Mouse (Mus musculus) kidney, postnatal 14 days (tissue): ENCODE results near the gene Gm17019.
"Not testable (repeated sequence)": the region's sequence is repeated elsewhere in the genome, so short reads cannot be mapped to it uniquely, and the experiment has no call there.

Experiments used
- DNase-seq: peaks from one replicate; pipeline ENCODE4 v3.0.0; 2022; ENCODE audit warnings: mixed read lengths

The Gm17019 gene

DNA sequence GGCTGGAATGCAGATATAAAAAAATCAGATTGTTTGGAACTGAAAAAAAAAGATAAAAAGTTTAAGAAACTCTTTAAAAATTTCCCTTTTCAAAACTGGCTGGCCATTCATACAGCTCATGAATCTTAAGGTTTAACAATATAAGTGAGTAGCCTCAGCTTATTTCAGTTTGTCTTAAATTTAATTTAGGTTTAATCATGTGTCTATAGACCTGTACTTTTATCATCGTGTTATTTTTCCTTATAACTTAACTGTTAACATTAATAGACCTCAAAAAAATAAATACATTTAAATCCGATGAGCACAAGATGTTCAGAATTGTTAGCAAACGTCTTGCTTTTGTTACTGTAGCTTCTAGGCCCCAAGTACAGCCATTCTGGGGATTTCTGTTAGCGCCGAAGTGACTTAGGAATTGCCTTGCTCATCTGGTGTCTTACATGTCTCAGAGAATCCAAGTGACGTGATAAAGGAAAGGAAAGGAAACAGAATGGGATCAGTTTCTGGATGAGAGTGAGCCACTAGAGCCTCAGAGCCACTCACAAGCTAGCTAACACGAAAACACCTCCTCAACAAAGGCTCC lies 36.0 kb downstream of the Gm17019 start:
- DNase-seq: not testable (repeated sequence)

DNA sequence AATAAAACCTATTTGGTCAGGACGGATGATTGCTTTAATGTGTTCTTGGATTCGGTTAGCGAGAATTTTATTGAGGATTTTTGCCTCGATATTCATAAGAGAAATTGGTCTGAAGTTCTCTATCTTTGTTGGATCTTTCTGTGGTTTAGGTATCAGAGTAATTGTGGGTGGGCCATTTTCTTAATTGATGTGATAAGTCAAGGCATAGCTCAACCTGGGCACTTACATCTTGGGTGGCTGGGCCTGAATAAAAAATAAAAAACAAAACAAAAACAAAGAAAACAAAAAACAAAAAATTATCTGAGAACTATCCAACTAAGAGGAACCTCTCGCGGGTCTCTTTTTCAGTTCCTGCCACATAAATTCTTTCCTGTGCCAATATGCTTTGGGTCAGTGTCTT lies 38.7 kb downstream of the Gm17019 start:
- DNase-seq: not testable (repeated sequence)

DNA sequence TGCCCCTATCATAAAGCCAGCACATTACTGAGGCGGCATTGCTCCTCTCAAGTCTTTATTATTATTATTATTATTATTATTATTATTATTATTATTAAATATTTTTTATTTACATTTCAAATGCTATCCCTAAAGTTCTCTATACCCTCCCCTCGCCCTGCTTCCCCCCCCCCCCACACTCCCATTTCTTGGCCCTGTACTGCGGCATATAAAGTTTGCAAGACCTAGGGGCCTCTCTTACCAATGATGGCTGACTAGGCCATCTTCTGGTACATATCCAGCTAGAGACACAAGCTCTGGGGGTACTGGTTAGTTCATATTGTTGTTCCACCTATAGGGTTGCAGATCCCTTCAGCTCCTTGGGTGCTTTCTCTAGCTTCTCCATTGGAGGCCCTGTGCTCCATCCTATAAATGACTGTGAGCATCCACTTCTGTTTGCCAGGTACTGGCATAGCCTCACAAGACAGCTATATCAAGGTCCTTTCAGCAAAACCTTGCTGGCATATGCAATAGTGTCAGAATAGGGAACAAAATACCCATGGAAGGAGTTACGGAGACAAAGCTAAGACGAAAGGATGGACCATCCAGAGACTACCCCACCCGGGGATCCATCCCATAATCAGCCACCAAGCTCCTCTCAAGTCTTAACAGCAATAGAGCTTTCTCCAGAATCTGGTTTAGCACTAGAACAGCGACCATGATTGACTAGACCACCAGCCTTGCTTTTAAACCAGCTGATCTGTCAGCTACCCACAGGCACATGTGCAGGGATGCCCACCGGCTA lies 42.2 kb downstream of the Gm17019 start:
- not testable (repeated sequence) for DNase-seq

DNA sequence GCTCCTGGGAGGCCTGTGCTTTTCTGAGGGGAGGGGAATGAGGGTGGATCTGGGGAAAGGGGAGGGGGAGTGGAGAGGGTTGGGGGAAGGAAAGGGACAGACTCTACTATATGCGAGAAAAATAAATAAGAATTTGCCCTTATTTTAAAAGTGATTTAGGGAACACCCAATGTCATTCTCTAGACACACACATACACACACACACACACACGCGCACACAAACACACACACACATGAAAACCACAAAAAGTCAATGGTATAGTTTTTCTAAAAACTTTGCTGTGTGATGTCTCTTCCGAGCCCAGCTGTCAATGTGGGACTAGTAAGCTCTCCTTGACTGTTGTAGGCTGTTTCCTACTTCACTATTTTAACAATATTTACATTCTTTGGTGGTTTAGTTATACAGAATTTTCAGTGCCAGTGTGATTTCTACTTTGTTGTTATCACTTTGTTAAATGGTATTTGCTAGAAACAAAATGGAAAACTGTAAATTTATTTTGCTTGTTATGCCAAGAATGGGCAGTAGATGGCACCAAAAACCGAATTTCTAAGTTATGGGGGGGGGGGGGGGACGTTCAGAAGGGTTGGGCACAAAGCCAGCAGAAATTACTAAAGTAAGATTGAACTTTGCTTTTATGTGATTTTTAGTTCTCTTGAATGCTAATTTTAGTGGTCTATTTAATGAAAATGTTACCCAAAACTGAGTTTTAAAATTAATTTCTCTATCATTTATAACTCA lies 46.0 kb downstream of the Gm17019 start:
- not testable (repeated sequence) for DNase-seq
